Mouse (Mus musculus): ENCODE measurements at regions not wholly inside any gene's neighbourhood (a gene's known extent, or its start where the extent isn't known, plus 50 kb on each side); places are given as distances from the start of the nearest gene placed in this dataset.

GRCm38 (mm10) chrX:12479207-12479606 lies 108.4 kb upstream of the Atp6ap2 start:
- Histone ChIP-seq H3K27me3 (ENCODE audit: control insufficient read depth, insufficient read depth, low read length) (no peaks in the 10 kb centered on the region; the same call in 1 of the 2 replicates), H3K4me1 (replicated peaks; ENCODE audit: control insufficient read depth, insufficient read depth, low read length) (no peaks in the 10 kb centered on the region), H3K36me3 (ENCODE audit: control insufficient read depth, insufficient read depth, low read length) (no peaks in the 10 kb centered on the region), H3K27ac (ENCODE audit: low read depth, low read length) (no peak overlapping the region), H3K4me3 (ENCODE audit: low read depth, low read length) (no peak overlapping the region), H3K4me2 (ENCODE audit: low read depth, low read length, severe bottlenecking) (no peak overlapping the region), H3K9me3 (ENCODE audit: control insufficient read depth, low read length) (no peaks in the 10 kb centered on the region), H3K9ac (ENCODE audit: low read length) (no peak overlapping the region)
- no peak for DNase-seq (ENCODE audit: low spot score)
- WGBS = 87% methylated on average over 6 of the region's 6 CpGs
- ATAC-seq (replicated peaks; ENCODE audit: low FRiP score) = no peak

GRCm38 (mm10) chrX:12490957-12491356 lies 96.6 kb upstream of the Atp6ap2 start:
- Histone ChIP-seq H3K4me2 (ENCODE audit: low read depth, low read length, severe bottlenecking) (no peak overlapping the region), H3K9ac (ENCODE audit: low read length) (no peak overlapping the region), H3K36me3 (ENCODE audit: control insufficient read depth, insufficient read depth, low read length) (no peaks in the 10 kb centered on the region), H3K4me1 (replicated peaks; ENCODE audit: control insufficient read depth, insufficient read depth, low read length) (no peaks in the 10 kb centered on the region), H3K9me3 (ENCODE audit: control insufficient read depth, low read length) (no peaks in the 10 kb centered on the region), H3K27ac (ENCODE audit: low read depth, low read length) (no peak overlapping the region), H3K4me3 (ENCODE audit: low read depth, low read length) (no peak overlapping the region), H3K27me3 (ENCODE audit: control insufficient read depth, insufficient read depth, low read length) (0 out of 2 replicates have a peak, but pooled peaks cover 2% of the 10 kb centered on the region)
- DNase-seq (ENCODE audit: low spot score) (no peak), ATAC-seq (replicated peaks; ENCODE audit: low FRiP score) (no peak)
- 88% methylated on average over 7 of the region's 7 CpGs for WGBS

- H3K9me3 ChIP-seq (ENCODE audit: control insufficient read depth, low read length) = no peaks in the 10 kb centered on the region
- no peak overlapping the region for H3K4me2 ChIP-seq (ENCODE audit: low read depth, low read length, severe bottlenecking)
- no peaks in the 10 kb centered on the region for H3K4me1 ChIP-seq (replicated peaks; ENCODE audit: control insufficient read depth, insufficient read depth, low read length)
- ATAC-seq (replicated peaks; ENCODE audit: low FRiP score) = no peak
- WGBS = 29% methylated on average over 5 of the region's 5 CpGs
- H3K27me3 ChIP-seq (ENCODE audit: control insufficient read depth, insufficient read depth, low read length) = 0 out of 2 replicates have a peak, but pooled peaks cover 2% of the 10 kb centered on the region
- no peak overlapping the region for H3K27ac ChIP-seq (ENCODE audit: low read depth, low read length)
- no peak overlapping the region for H3K4me3 ChIP-seq (ENCODE audit: low read depth, low read length)
- DNase-seq (ENCODE audit: low spot score) = no peak
- H3K9ac ChIP-seq (ENCODE audit: low read length) = no peak overlapping the region
- no peaks in the 10 kb centered on the region for H3K36me3 ChIP-seq (ENCODE audit: control insufficient read depth, insufficient read depth, low read length)
Measured at GRCm38 (mm10) chrX:12493216-12493615, 94.4 kb upstream of the Atp6ap2 start.

- Histone ChIP-seq H3K36me3 (ENCODE audit: control insufficient read depth, insufficient read depth, low read length) (no peaks in the 10 kb centered on the region), H3K27me3 (ENCODE audit: control insufficient read depth, insufficient read depth, low read length) (0 out of 2 replicates have a peak, but pooled peaks cover 2% of the 10 kb centered on the region), H3K9ac (ENCODE audit: low read length) (no peak overlapping the region), H3K4me2 (ENCODE audit: low read depth, low read length, severe bottlenecking) (no peak overlapping the region), H3K4me1 (replicated peaks; ENCODE audit: control insufficient read depth, insufficient read depth, low read length) (no peaks in the 10 kb centered on the region), H3K4me3 (ENCODE audit: low read depth, low read length) (no peak overlapping the region), H3K27ac (ENCODE audit: low read depth, low read length) (no peak overlapping the region), H3K9me3 (ENCODE audit: control insufficient read depth, low read length) (no peaks in the 10 kb centered on the region)
- ATAC-seq (replicated peaks; ENCODE audit: low FRiP score) = no peak
- 76% methylated on average over 3 of the region's 3 CpGs for WGBS
- no peak for DNase-seq (ENCODE audit: low spot score)
Measured at GRCm38 (mm10) chrX:12493916-12494315, 93.7 kb upstream of the Atp6ap2 start.

GRCm38 (mm10) chrX:12494535-12494934 lies 93.1 kb upstream of the Atp6ap2 start:
- H3K4me1 ChIP-seq (replicated peaks; ENCODE audit: control insufficient read depth, insufficient read depth, low read length) = no peaks in the 10 kb centered on the region
- no peak overlapping the region for H3K27ac ChIP-seq (ENCODE audit: low read depth, low read length)
- H3K9me3 ChIP-seq (ENCODE audit: control insufficient read depth, low read length) = no peaks in the 10 kb centered on the region
- DNase-seq (ENCODE audit: low spot score) = no peak
- H3K27me3 ChIP-seq (ENCODE audit: control insufficient read depth, insufficient read depth, low read length) = 0 out of 2 replicates have a peak, but pooled peaks cover 2% of the 10 kb centered on the region
- ATAC-seq (replicated peaks; ENCODE audit: low FRiP score) = no peak
- H3K4me2 ChIP-seq (ENCODE audit: low read depth, low read length, severe bottlenecking) = no peak overlapping the region
- 81% methylated on average over 6 of the region's 6 CpGs for WGBS
- H3K4me3 ChIP-seq (ENCODE audit: low read depth, low read length) = no peak overlapping the region
- no peak overlapping the region for H3K9ac ChIP-seq (ENCODE audit: low read length)
- H3K36me3 ChIP-seq (ENCODE audit: control insufficient read depth, insufficient read depth, low read length) = no peaks in the 10 kb centered on the region

- Histone ChIP-seq H3K9me3 (ENCODE audit: control insufficient read depth, low read length) (no peaks in the 10 kb centered on the region), H3K4me2 (ENCODE audit: low read depth, low read length, severe bottlenecking) (no peak overlapping the region), H3K9ac (ENCODE audit: low read length) (no peak overlapping the region), H3K27me3 (ENCODE audit: control insufficient read depth, insufficient read depth, low read length) (no peaks in the 10 kb centered on the region; the same call in 1 of the 2 replicates), H3K36me3 (ENCODE audit: control insufficient read depth, insufficient read depth, low read length) (no peaks in the 10 kb centered on the region), H3K4me3 (ENCODE audit: low read depth, low read length) (no peak overlapping the region), H3K4me1 (replicated peaks; ENCODE audit: control insufficient read depth, insufficient read depth, low read length) (no peaks in the 10 kb centered on the region), H3K27ac (ENCODE audit: low read depth, low read length) (no peak overlapping the region)
- ATAC-seq (replicated peaks; ENCODE audit: low FRiP score) (no peak), DNase-seq (ENCODE audit: low spot score) (no peak)
- WGBS = 79% methylated on average over 3 of the region's 3 CpGs
Measured at GRCm38 (mm10) chrX:12500601-12501000, 87.0 kb upstream of the Atp6ap2 start.

GRCm38 (mm10) chrX:12502364-12502763 lies 85.2 kb upstream of the Atp6ap2 start:
- Histone ChIP-seq H3K4me2 (ENCODE audit: low read depth, low read length, severe bottlenecking) (no peak overlapping the region), H3K9ac (ENCODE audit: low read length) (no peak overlapping the region), H3K36me3 (ENCODE audit: control insufficient read depth, insufficient read depth, low read length) (no peaks in the 10 kb centered on the region), H3K4me1 (replicated peaks; ENCODE audit: control insufficient read depth, insufficient read depth, low read length) (no peaks in the 10 kb centered on the region), H3K4me3 (ENCODE audit: low read depth, low read length) (no peak overlapping the region), H3K27me3 (ENCODE audit: control insufficient read depth, insufficient read depth, low read length) (no peaks in the 10 kb centered on the region; the same call in 1 of the 2 replicates), H3K9me3 (ENCODE audit: control insufficient read depth, low read length) (no peaks in the 10 kb centered on the region), H3K27ac (ENCODE audit: low read depth, low read length) (no peak overlapping the region)
- DNase-seq (ENCODE audit: low spot score) = no peak
- WGBS = 85% methylated on average over 4 of the region's 4 CpGs
- ATAC-seq (replicated peaks; ENCODE audit: low FRiP score) = no peak

- Histone ChIP-seq H3K4me2 (ENCODE audit: low read depth, low read length, severe bottlenecking) (no peak overlapping the region), H3K9me3 (ENCODE audit: control insufficient read depth, low read length) (no peaks in the 10 kb centered on the region), H3K27ac (ENCODE audit: low read depth, low read length) (no peak overlapping the region), H3K4me3 (ENCODE audit: low read depth, low read length) (no peak overlapping the region), H3K36me3 (ENCODE audit: control insufficient read depth, insufficient read depth, low read length) (no peaks in the 10 kb centered on the region), H3K4me1 (replicated peaks; ENCODE audit: control insufficient read depth, insufficient read depth, low read length) (no peaks in the 10 kb centered on the region), H3K9ac (ENCODE audit: low read length) (no peak overlapping the region), H3K27me3 (ENCODE audit: control insufficient read depth, insufficient read depth, low read length) (no peaks in the 10 kb centered on the region; the same call in 1 of the 2 replicates)
- 70% methylated on average over 1 of the region's 1 CpGs for WGBS
- no peak for ATAC-seq (replicated peaks; ENCODE audit: low FRiP score)
- no peak for DNase-seq (ENCODE audit: low spot score)
Measured at GRCm38 (mm10) chrX:12503581-12503980, 84.0 kb upstream of the Atp6ap2 start.

- Histone ChIP-seq H3K9ac (ENCODE audit: low read length) (no peak overlapping the region), H3K27ac (ENCODE audit: low read depth, low read length) (no peak overlapping the region), H3K4me3 (ENCODE audit: low read depth, low read length) (no peak overlapping the region), H3K4me2 (ENCODE audit: low read depth, low read length, severe bottlenecking) (no peak overlapping the region), H3K27me3 (ENCODE audit: control insufficient read depth, insufficient read depth, low read length) (no peaks in the 10 kb centered on the region), H3K36me3 (ENCODE audit: control insufficient read depth, insufficient read depth, low read length) (no peaks in the 10 kb centered on the region), H3K4me1 (replicated peaks; ENCODE audit: control insufficient read depth, insufficient read depth, low read length) (no peaks in the 10 kb centered on the region), H3K9me3 (ENCODE audit: control insufficient read depth, low read length) (no peaks in the 10 kb centered on the region)
- no peak for DNase-seq (ENCODE audit: low spot score)
- ATAC-seq (replicated peaks; ENCODE audit: low FRiP score) = no peak
- WGBS = 77% methylated on average over 3 of the region's 3 CpGs
Measured at GRCm38 (mm10) chrX:12511119-12511518, 76.5 kb upstream of the Atp6ap2 start.

Data from forebrain, embryonic 11.5 days (tissue).